Mouse (Mus musculus) CH12.LX (cell line): ENCODE measurements around the gene Gns. TPM values are rescaled to one million over a fixed set of nuclear protein-coding genes. Genes with fewer than 3 reads are reported as not detected.

ENCODE experiments used
- DNase-seq: peaks from one replicate; pipeline ENCODE4 v3.0.0-alpha.2; 2013; ENCODE audit errors: extremely low read depth
- H3K27ac ChIP-seq: 2 replicates; pipeline ENCODE4 v1.5.1; 2012; ENCODE audit warnings: low read depth, mild to moderate bottlenecking, control low read depth, moderate library complexity; ENCODE audit not compliant: insufficient read depth
- H3K27me3 ChIP-seq: replicated peaks from 2 replicates; pipeline ENCODE3; 2012; ENCODE audit warnings: inconsistent platforms
- H3K36me3 ChIP-seq, 2 experiments: replicated peaks in 1 of 2; 2 replicates each; pipeline versions ENCODE3 to v1.6.1; 2012; ENCODE audit warnings: inconsistent platforms in 1 of 2, low read length in 1 of 2, mild to moderate bottlenecking in 1 of 2, mixed read lengths in 1 of 2, moderate library complexity in 1 of 2; ENCODE audit not compliant: control insufficient read depth in 1 of 2, insufficient read depth in 1 of 2
- H3K4me1 ChIP-seq, 2 experiments: 2 replicates each; pipeline ENCODE4 v1.6.1; 2012; ENCODE audit warnings: inconsistent platforms in 1 of 2, moderate library complexity in 1 of 2; ENCODE audit not compliant: insufficient read depth in 2 of 2, control insufficient read depth in 1 of 2
- H3K4me2 ChIP-seq: 2 replicates; pipeline ENCODE4 v1.6.1; 2012; ENCODE audit warnings: low read depth, mild to moderate bottlenecking, control low read depth; ENCODE audit not compliant: poor library complexity, insufficient read depth, severe bottlenecking
- H3K4me3 ChIP-seq, 3 experiments: fragments of 150-350 bp in 1 of 3; sonication (generic) in 1 of 3; replicated peaks in 1 of 3; 2 replicates each; pipeline versions ENCODE3 to v1.5.1; 2011 to 2012; ENCODE audit warnings: low read depth in 2 of 3, low read length in 2 of 3, mild to moderate bottlenecking in 2 of 3, moderate library complexity in 2 of 3, control low read depth in 1 of 3, improper control_type of control experiment in 1 of 3, inconsistent platforms in 1 of 3, mixed read lengths in 1 of 3; ENCODE audit not compliant: poor library complexity in 1 of 3
- H3K79me2 ChIP-seq: replicated peaks from 2 replicates; pipeline ENCODE4 v1.6.1; 2012; ENCODE audit warnings: mild to moderate bottlenecking, moderate library complexity; ENCODE audit not compliant: control insufficient read depth, poor library complexity, insufficient read depth, severe bottlenecking; ENCODE audit errors: extremely low read depth
- H3K9ac ChIP-seq: 2 replicates; pipeline ENCODE4 v1.6.1; 2012; ENCODE audit warnings: low read depth, mild to moderate bottlenecking, control low read depth, moderate library complexity; ENCODE audit not compliant: insufficient read depth
- H3K9me3 ChIP-seq: replicated peaks from 2 replicates; pipeline ENCODE3; 2012; ENCODE audit warnings: low read length, inconsistent platforms, mixed read lengths
- BHLHE40 ChIP-seq: IDR thresholded peaks from 2 replicates; pipeline ENCODE4 v1.6.1; 2011; ENCODE audit warnings: mild to moderate bottlenecking, low read depth, low read length, improper control_type of control experiment
- CHD1 ChIP-seq: IDR thresholded peaks from 2 replicates; pipeline ENCODE4 v1.6.1; 2012; ENCODE audit warnings: low read depth, low read length, improper control_type of control experiment, inconsistent platforms
- CTCF ChIP-seq, 2 experiments: IDR thresholded peaks in 1 of 2; conservative IDR thresholded peaks in 1 of 2; 2 replicates each; pipeline ENCODE4 v1.5.1; 2011 to 2012; ENCODE audit warnings: low read depth in 2 of 2, low read length in 2 of 2, improper control_type of control experiment in 1 of 2, inconsistent platforms in 1 of 2, mild to moderate bottlenecking in 1 of 2, moderate library complexity in 1 of 2
- E2F4 ChIP-seq: IDR thresholded peaks from 2 replicates; pipeline ENCODE4 v1.6.1; 2011; ENCODE audit warnings: low read depth, low read length, improper control_type of control experiment; ENCODE audit not compliant: insufficient replicate concordance
- ELF1 ChIP-seq: IDR thresholded peaks from 2 replicates; pipeline ENCODE4 v1.6.1; 2014; ENCODE audit warnings: low read depth, mild to moderate bottlenecking, inconsistent platforms, low read length, improper control_type of control experiment
- EP300 ChIP-seq: IDR thresholded peaks from 2 replicates; pipeline ENCODE4 v1.6.1; 2011; ENCODE audit warnings: low read length, improper control_type of control experiment
- ETS1 ChIP-seq: conservative IDR thresholded peaks from 2 replicates; pipeline ENCODE4 v1.6.1; 2012; ENCODE audit warnings: low read depth, mild to moderate bottlenecking, inconsistent platforms, low read length, improper control_type of control experiment, moderate library complexity
- HCFC1 ChIP-seq: IDR thresholded peaks from 2 replicates; pipeline ENCODE4 v1.6.1; 2012; ENCODE audit warnings: low read depth, mild to moderate bottlenecking, inconsistent platforms, low read length, improper control_type of control experiment
- IRF4 ChIP-seq: IDR thresholded peaks from 2 replicates; pipeline ENCODE4 v1.6.1; 2014; ENCODE audit warnings: low read depth, mild to moderate bottlenecking, inconsistent platforms, low read length, improper control_type of control experiment
- JUN ChIP-seq: IDR thresholded peaks from 2 replicates; pipeline ENCODE4 v1.6.1; 2011; ENCODE audit warnings: low read depth, mild to moderate bottlenecking, low read length, improper control_type of control experiment, moderate library complexity; ENCODE audit not compliant: insufficient read depth
- JUND ChIP-seq: conservative IDR thresholded peaks from 2 replicates; pipeline ENCODE4 v1.6.1; 2011; ENCODE audit warnings: low read depth, low read length, improper control_type of control experiment
- MAFK ChIP-seq: IDR thresholded peaks from 2 replicates; pipeline ENCODE4 v1.6.1; 2011; ENCODE audit warnings: low read length, improper control_type of control experiment; ENCODE audit not compliant: insufficient replicate concordance
- MAX ChIP-seq: IDR thresholded peaks from 2 replicates; pipeline ENCODE4 v1.6.1; 2011; ENCODE audit warnings: low read length, improper control_type of control experiment
- MAZ ChIP-seq: IDR thresholded peaks from 2 replicates; pipeline ENCODE4 v1.6.1; 2012; ENCODE audit warnings: low read depth, mild to moderate bottlenecking, inconsistent platforms, low read length, improper control_type of control experiment, moderate library complexity
- MEF2A ChIP-seq: IDR thresholded peaks from 2 replicates; pipeline ENCODE4 v1.6.1; 2014; ENCODE audit warnings: low read depth, mild to moderate bottlenecking, inconsistent platforms, low read length, improper control_type of control experiment, borderline replicate concordance
- MXI1 ChIP-seq: IDR thresholded peaks from 2 replicates; pipeline ENCODE4 v1.6.1; 2011; ENCODE audit warnings: mild to moderate bottlenecking, low read depth, low read length, improper control_type of control experiment
- NELFE ChIP-seq: IDR thresholded peaks from 2 replicates; pipeline ENCODE4 v1.6.1; 2011; ENCODE audit warnings: low read depth, low read length, improper control_type of control experiment
- NRF1 ChIP-seq: IDR thresholded peaks from 2 replicates; pipeline ENCODE4 v1.6.1; 2014; ENCODE audit warnings: low read depth, mild to moderate bottlenecking, inconsistent platforms, low read length, improper control_type of control experiment, moderate library complexity
- PAX5 ChIP-seq: IDR thresholded peaks from 2 replicates; pipeline ENCODE4 v1.6.1; 2012; ENCODE audit warnings: low read length, inconsistent platforms, mixed read lengths
- POLR2A ChIP-seq: IDR thresholded peaks from 2 replicates; pipeline ENCODE4 v1.6.1; 2011; ENCODE audit warnings: low read depth, mild to moderate bottlenecking, improper control_type of control experiment, low read length
- POLR2AphosphoS2 ChIP-seq: IDR thresholded peaks from 2 replicates; pipeline ENCODE4 v1.6.1; 2011; ENCODE audit warnings: low read depth, low read length, improper control_type of control experiment
- RAD21 ChIP-seq: IDR thresholded peaks from 2 replicates; pipeline ENCODE4 v1.6.1; 2011; ENCODE audit warnings: low read depth, mild to moderate bottlenecking, low read length, improper control_type of control experiment, moderate library complexity
- RCOR1 ChIP-seq: conservative IDR thresholded peaks from 2 replicates; pipeline ENCODE4 v1.6.1; 2012; ENCODE audit warnings: low read depth, mild to moderate bottlenecking, inconsistent platforms, low read length, improper control_type of control experiment
- SIN3A ChIP-seq: IDR thresholded peaks from 2 replicates; pipeline ENCODE4 v1.6.1; 2012; ENCODE audit warnings: low read length, improper control_type of control experiment, inconsistent platforms
- SMC3 ChIP-seq: IDR thresholded peaks from 2 replicates; pipeline ENCODE4 v1.6.1; 2011; ENCODE audit warnings: low read depth, low read length, improper control_type of control experiment
- TBP ChIP-seq: conservative IDR thresholded peaks from 2 replicates; pipeline ENCODE4 v1.6.1; 2011; ENCODE audit warnings: low read depth, low read length, improper control_type of control experiment
- TCF12 ChIP-seq: IDR thresholded peaks from 2 replicates; pipeline ENCODE4 v1.6.1; 2014; ENCODE audit warnings: low read depth, mild to moderate bottlenecking, inconsistent platforms, low read length, improper control_type of control experiment
- UBTF ChIP-seq: IDR thresholded peaks from 2 replicates; pipeline ENCODE4 v1.6.1; 2012; ENCODE audit warnings: low read depth, mild to moderate bottlenecking, inconsistent platforms, low read length, improper control_type of control experiment, moderate library complexity
- USF1 ChIP-seq: IDR thresholded peaks from 2 replicates; pipeline ENCODE4 v1.6.1; 2014; ENCODE audit warnings: low read depth, mild to moderate bottlenecking, inconsistent platforms, low read length, improper control_type of control experiment
- USF2 ChIP-seq: conservative IDR thresholded peaks from 2 replicates; pipeline ENCODE4 v1.6.1; 2011; ENCODE audit warnings: low read depth, low read length, improper control_type of control experiment
- ZC3H11A ChIP-seq: IDR thresholded peaks from 2 replicates; pipeline ENCODE4 v1.6.1; 2012; ENCODE audit warnings: low read depth, mild to moderate bottlenecking, inconsistent platforms, low read length, improper control_type of control experiment
- ZKSCAN1 ChIP-seq: IDR thresholded peaks from 2 replicates; pipeline ENCODE4 v1.6.1; 2012; ENCODE audit warnings: low read depth, inconsistent platforms, low read length, improper control_type of control experiment, borderline replicate concordance
- dilution Hi-C: fragments of 300-500 bp; cut with MboI; formaldehyde crosslinking; loops from 2 replicates; pipeline ENCODE4 v1.14.3; 2020; ENCODE audit warnings: low sequenced_read_pairs; ENCODE audit not compliant: extremely low pct_unique_long_range_greater_than_20kb, extremely low pct_ligation_motif_present
- in situ Hi-C: fragments of 300-500 bp; cut with MboI; formaldehyde crosslinking; loops from 3 replicates; pipeline ENCODE4 v1.14.3; 2019; ENCODE audit warnings: low sequenced_read_pairs, low pct_ligation_motif_present, low pct_unique_long_range_greater_than_20kb, mixed read lengths
- polyA plus RNA-seq: library from polyadenylated mRNA; unstranded; fragments of >175 nt; gene quantifications from 2 replicates; pipeline ENCODE4 v1.2.1, GENCODE M21; 2012; ENCODE audit warnings: low read depth; ENCODE audit not compliant: insufficient read length
- total RNA-seq, 2 experiments: library from RNA; depleted of rRNA; stranded (reverse); fragments of 300-350 nt in 1 of 2; fragments of >200 nt in 1 of 2; gene quantifications; 2 replicates each; pipeline ENCODE4 v1.2.3; 2012 to 2014

Gns gene
- total and polyA plus RNA-seq, 3 experiments, result 28.7 to 104 (median 58.2) TPM

GRCm38 (mm10) chr10:121444198-121444597 is 79.3 kb downstream of the Gns start:
- no peak overlapping the region for H3K27ac ChIP-seq
- TF ChIP-seq MXI1 (no peak), JUND (no peak), RCOR1 (no peak), POLR2AphosphoS2 (no peak), BHLHE40 (no peak), ZC3H11A (no peak), MAFK (no peak), NRF1 (no peak), SMC3 (no peak), ELF1 (no peak), MAX (no peak), UBTF (no peak)
- TF ChIP-seq, all 38 proteins: peak for 0
- peaks cover 18 to 35% of the 10 kb centered on the region in 2 experiments for H3K4me1 ChIP-seq
- dilution Hi-C loops, result no loop called here
- in situ Hi-C loops, result no loop called here
- no peak overlapping the region for H3K9ac ChIP-seq
- no peak overlapping the region for H3K4me2 ChIP-seq
- H3K79me2 ChIP-seq, result no peaks in the 10 kb centered on the region; the same call in 1 of the 2 replicates
- peaks cover 0 to 4% of the 10 kb centered on the region in 2 experiments for H3K36me3 ChIP-seq
- DNase-seq, result no peak
- no peaks in the 10 kb centered on the region for H3K27me3 ChIP-seq
- H3K9me3 ChIP-seq, result no peaks in the 10 kb centered on the region
- no peak overlapping the region for H3K4me3 ChIP-seq

- Histone ChIP-seq H3K36me3 (peaks cover 0 to 8% of the 10 kb centered on the region in 2 experiments), H3K4me2 (peak overlapping the region; percentile 56), H3K4me3 (no peak overlapping the region), H3K27ac (peak overlapping the region; percentile 92), H3K4me1 (peaks cover 18 to 35% of the 10 kb centered on the region in 2 experiments), H3K9ac (0 out of 2 replicates have a peak overlapping the region, but pooled peaks have one; percentile 18), H3K27me3 (no peaks in the 10 kb centered on the region), H3K9me3 (no peaks in the 10 kb centered on the region), H3K79me2 (no peaks in the 10 kb centered on the region; the same call in 1 of the 2 replicates)
- in situ Hi-C loops (no loop called here), dilution Hi-C loops (no loop called here)
- peak; percentile 38 for DNase-seq
- TF ChIP-seq MXI1, result peak; percentile 53; the same call in 1 of the 2 replicates
- TF ChIP-seq ZKSCAN1, result no peak
- no peak for TF ChIP-seq TBP
- TF ChIP-seq IRF4, result peak; percentile 71
- no peak for TF ChIP-seq HCFC1
- no peak for TF ChIP-seq CTCF (conservative IDR thresholded peaks at IDR 0.05 in 1 of 2, IDR thresholded peaks at IDR 0.05 in 1 of 2; ENCODE audit: low read depth in 2 of 2, low read length in 2 of 2)
- TF ChIP-seq TCF12, result peak; percentile 21; the same call in 1 of the 2 replicates
- peak; percentile 57; the same call in 1 of the 2 replicates for TF ChIP-seq MEF2A
- TF ChIP-seq RCOR1, result no peak
- 0 out of 2 replicates have a peak, but pooled peaks have one; percentile 24 for TF ChIP-seq JUND
- peak; percentile 76 for TF ChIP-seq ETS1
- TF ChIP-seq JUN, result no peak
- TF ChIP-seq PAX5, result no peak
- TF ChIP-seq CHD1, result no peak
- no peak for TF ChIP-seq RAD21
- peak; percentile 92 for TF ChIP-seq BHLHE40
- TF ChIP-seq MAX, result peak; percentile 85
- peak; percentile 90 for TF ChIP-seq USF1
- TF ChIP-seq USF2, result peak; percentile 90
- no peak for TF ChIP-seq NELFE
- TF ChIP-seq E2F4, result no peak
- TF ChIP-seq NRF1, result no peak
- TF ChIP-seq MAFK, result no peak
- TF ChIP-seq SMC3, result no peak
- TF ChIP-seq EP300, result peak; percentile 43; the same call in 1 of the 2 replicates
- peak; percentile 55; the same call in 1 of the 2 replicates for TF ChIP-seq MAZ
- no peak for TF ChIP-seq POLR2AphosphoS2
- no peak for TF ChIP-seq UBTF
- TF ChIP-seq SIN3A, result no peak; the same call in 1 of the 2 replicates
- TF ChIP-seq POLR2A, result no peak
These were observed 80.9 kb downstream of the Gns start for GRCm38 (mm10) chr10:121445808-121446207.
